Mouse (Mus musculus): Measurements from ENCODE around the gene Dnajc28. TPM values are rescaled to one million over a fixed set of nuclear protein-coding genes. Genes with fewer than 3 reads are reported as not detected.

Gene Dnajc28
- total RNA-seq, 2 experiments from 2014 or later, result 5.6 to 8.7 TPM

DNA sequence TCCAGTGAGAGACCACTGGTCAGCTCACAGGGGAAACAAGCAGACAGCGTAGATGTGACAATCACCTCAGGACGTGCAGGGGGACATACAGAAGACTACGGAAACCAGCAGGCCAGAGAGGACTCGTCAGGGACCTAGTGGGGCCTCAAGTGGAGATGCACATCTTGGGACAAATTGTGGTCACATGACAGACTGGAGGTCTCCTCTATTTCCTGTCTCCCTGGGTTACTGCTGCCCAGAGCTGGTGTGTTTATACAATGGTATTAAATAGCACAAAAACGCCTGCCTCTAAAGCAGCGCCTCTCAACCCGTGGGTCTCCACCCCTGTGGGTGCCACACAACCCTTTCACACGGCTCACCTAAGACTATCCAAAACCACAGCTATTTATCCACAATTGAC is 26.7 kb downstream of the Dnajc28 start:
- no peak for DNase-seq (ENCODE audit: low spot score in 2 of 2)

DNA sequence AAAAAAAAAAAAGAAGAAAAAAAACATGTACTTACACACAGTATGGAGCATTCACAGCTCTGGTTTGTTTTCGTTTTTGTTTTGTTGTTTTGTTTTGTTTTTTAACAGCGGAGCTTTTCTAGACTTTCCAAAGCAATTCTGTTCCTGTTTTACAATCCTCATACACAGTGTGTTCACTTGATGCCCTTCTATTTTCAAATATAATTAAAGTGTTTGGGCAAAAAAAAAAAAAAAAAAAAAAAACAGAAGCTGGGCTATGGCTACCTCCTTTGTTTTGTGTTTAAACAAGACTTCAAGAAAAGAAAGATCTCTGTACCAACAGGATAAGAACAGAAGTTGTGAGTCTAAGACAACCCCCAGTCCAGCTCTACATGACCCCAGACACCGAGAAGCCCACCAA is 30.1 kb downstream of the Dnajc28 start:
- DNase-seq (ENCODE audit: low spot score in 2 of 2), result no peak

DNA sequence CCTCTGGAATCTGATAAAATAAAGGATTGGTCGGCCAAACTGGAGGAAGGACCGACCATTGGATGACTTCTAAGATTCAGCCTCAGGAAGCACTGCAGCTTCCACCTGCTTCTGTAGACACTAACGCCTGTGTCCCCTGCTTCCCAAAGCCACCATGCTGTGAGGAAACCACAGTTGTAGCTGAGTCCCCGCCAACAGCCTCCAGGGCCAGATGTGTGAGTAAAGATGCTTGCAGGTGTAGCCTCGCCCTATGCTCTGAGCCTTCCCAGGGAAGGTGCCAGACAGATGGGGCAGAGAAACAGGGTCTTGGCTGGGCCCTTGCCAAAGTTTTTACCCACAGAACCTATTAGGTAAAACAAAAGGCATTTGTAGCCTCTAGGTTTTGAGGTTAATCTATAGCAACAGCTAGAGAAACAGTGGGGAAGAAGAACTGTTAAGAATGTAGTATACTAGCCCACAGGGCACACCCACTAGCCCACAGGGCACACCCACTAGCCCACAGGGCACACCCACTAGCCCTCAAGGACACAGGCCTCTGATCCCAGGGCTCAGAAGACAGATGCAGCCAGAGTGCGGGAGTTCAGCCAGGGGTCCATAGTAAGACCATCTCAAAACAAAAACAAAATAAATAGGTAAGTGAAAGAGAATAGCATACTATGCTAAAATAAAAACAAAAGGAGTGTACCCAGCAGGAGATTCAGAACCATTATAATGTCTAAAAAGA is 30.9 kb downstream of the Dnajc28 start:
- no peak for DNase-seq (ENCODE audit: low spot score in 2 of 2)

DNA sequence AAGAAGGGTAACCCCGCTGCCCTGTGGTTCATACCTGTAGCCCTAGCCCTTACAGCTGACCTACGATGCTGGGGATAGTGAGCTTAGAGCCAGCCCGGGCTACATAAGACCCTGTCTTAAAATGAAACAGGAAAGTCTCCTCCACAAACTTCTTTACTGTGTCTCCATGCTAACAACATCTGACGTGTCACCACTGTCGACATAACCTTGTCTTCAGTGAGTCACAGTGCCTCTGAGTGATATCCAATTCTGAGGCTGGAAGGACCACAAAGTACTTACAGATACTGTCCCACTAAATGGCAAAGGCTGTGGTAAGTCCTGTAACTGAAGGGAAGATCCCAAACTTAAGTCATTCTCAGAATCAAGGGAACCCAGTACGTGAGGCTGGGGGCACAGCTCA is 32.6 kb downstream of the Dnajc28 start:
- no peak for DNase-seq (ENCODE audit: low spot score in 2 of 2)

- DNase-seq (ENCODE audit: low spot score in 2 of 2), result no peak
Measured at GRCm38 (mm10) chr16:91585617-91586016, 33.2 kb downstream of the Dnajc28 start.

DNA sequence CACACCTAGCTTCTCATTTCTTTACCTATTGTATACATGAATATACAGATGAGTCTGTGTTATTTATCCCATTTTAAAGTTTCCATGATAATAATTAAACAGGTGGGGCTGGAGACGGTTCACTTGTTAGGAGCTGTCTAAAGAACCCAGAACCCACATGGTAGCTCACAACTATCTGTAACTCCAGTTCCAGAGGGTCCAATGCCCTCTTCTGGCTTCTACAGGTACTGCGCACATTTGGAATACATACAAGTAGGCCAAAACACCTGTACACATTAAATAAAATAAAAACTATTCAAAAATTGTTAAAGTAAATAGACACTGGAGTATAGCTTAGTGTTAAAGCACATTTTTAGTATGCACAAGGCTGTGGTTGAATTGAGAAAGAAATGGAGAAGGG is 36.5 kb downstream of the Dnajc28 start:
- no peak for DNase-seq (ENCODE audit: low spot score in 2 of 2)

DNA sequence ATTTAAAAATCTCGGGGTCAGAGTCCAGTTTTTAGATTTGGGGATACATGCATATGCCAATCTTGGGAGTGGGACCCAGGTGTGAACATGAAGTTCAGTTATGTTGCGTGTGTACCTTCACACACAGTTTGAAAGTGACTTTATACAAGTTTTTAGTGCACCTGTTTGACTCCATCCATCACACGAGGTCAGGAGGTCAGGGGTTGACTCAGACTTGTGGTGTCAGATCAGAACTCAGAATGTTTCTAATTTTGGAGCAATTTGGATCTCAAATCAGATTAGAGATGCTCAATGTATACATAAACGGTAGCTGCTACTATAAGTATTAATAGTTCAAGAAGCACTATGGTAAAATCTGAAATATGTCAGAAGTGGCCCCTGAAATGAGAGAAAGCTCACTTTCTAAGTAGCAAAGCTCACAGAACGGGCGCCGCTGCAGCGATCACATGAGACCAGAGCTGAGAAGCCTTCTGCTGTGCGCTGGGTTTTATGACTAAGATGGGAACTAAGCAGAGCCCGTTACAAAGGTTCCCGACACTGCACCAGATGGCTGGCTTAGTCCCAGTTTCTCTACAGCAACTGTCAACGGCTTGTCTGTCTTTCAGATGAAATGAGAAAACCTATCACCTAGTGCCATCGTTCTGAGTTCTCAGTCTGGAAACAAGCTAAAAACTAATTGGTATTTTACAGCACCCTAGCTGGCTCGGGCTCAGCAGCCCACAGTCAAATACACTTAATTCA is 39.7 kb downstream of the Dnajc28 start:
- no peak for DNase-seq (ENCODE audit: low spot score in 2 of 2)

DNA sequence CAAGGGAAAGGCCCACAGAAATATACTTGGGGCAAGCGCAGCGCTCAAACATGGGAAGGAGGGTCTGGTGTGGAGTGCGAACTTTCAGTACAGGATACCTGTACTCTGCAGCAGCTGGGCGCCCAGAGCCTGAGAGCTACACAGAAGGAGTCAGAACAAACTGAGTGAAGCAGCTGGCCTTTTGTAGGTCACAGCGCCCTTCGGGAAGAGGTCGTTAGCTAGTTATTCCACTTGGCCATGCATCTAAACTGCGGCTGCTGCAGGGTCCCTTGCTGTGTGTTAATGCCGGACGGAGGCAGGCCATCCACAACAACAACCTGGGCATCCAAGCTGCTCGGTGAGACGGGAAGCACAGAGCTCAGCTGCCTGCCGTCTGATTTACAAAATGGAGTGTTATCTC is 43.7 kb downstream of the Dnajc28 start:
- DNase-seq (ENCODE audit: low spot score in 2 of 2), result no peak

- DNase-seq (ENCODE audit: low spot score in 2 of 2), result no peak
Measured at GRCm38 (mm10) chr16:91571105-91571504, 47.7 kb downstream of the Dnajc28 start.

DNA sequence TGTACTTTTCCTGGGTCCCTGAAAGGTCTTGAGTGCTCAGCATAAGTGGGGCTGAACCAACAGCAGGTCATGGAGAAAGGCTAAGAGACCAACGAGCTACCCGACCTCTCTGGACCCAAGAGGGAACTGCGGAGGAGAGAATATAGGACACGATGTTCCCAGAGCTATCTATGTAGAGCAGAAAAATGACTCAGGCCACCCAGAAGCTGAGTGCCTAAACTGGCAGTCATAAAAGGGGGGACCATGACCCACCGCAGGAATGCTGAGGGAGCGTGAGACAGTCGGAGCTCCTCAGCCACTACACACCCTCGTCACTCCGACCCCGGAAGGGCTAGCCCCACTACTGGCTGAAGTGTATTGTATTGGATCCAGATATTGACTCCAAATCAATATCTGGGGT is 49.9 kb downstream of the Dnajc28 start:
- DNase-seq (ENCODE audit: low spot score in 2 of 2), result no peak

- DNase-seq (ENCODE audit: low spot score in 2 of 2), result no peak
Measured at GRCm38 (mm10) chr16:91566002-91566401, 52.8 kb downstream of the Dnajc28 start.

DNA sequence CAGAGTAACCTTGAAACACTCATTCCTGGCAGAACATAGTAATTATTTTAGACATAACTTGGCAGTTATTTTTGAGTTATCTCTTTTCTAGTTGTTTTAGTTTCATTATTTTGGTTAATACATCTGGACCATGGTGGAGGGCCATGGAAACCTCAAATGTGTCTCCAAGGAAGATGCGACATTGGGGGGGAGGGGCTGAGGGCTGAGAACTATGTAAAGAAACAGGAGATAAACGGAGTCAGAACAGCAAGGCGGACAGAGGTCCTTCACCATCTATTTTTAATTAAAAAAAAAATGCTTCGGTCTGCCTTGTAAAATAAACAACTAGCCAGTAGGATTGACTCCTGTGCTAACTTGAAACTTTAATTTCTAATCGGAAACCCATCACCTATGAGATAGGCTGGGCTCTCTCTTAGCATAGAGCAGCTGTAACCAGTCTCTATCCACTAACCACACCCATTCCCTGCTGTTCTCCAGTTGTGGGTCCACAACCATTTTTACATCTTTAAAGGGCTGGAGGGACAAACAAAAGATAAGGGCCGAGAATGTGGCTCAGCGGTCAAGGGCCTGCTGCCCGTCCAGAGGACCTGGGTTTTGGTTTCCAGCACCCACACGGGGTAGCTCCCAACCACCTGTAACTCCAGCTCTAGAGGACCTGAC is 53.4 kb downstream of the Dnajc28 start:
- DNase-seq (ENCODE audit: low spot score in 2 of 2), result no peak

GRCm38 (mm10) chr16:91564580-91565291 is 54.1 kb downstream of the Dnajc28 start:
- no peak for DNase-seq (ENCODE audit: low spot score in 2 of 2)

Other genes starting within 250 kb of the Dnajc28 start
- gene Ifnar2, start 246.2 kb downstream of the Dnajc28 start, total RNA-seq (2021), result 10 to 100 TPM; 68.7 to 72.6 TPM
- under 1 TPM in 1 of 2 experiments, not detected in 1; 0.59 TPM for gene Gm21970, start 227.3 kb downstream of the Dnajc28 start, total RNA-seq (2021)
- gene Il10rb, start 212.9 kb downstream of the Dnajc28 start, total RNA-seq (2021), result 100 to 1,000 TPM; 115 to 126 TPM
- gene Ifnar1, start 133.8 kb downstream of the Dnajc28 start, total RNA-seq (2021), result 10 to 100 TPM; 87.7 to 92.9 TPM
- 10 to 100 TPM; 38.5 to 40.9 TPM for gene Ifngr2, start 72.0 kb downstream of the Dnajc28 start, total RNA-seq (2021)
- gene Tmem50b, start 21.2 kb downstream of the Dnajc28 start, total RNA-seq (2021), result 10 to 100 TPM; 29.2 to 29.8 TPM
- 100 to 1,000 TPM; 117 to 118 TPM for gene Gart, start 27.9 kb upstream of the Dnajc28 start, total RNA-seq (2021)
- gene Son, start 28.5 kb upstream of the Dnajc28 start, total RNA-seq (2021), result 100 to 1,000 TPM; 265 to 299 TPM
- 10 to 100 TPM; 15.0 to 21.0 TPM for gene Donson, start 69.7 kb upstream of the Dnajc28 start, total RNA-seq (2021)
- gene Cryzl1, start 109.9 kb upstream of the Dnajc28 start, total RNA-seq (2021), result 10 to 100 TPM; 61.0 to 67.9 TPM
- gene Itsn1, start 110.3 kb upstream of the Dnajc28 start, total RNA-seq (2021), result 10 to 100 TPM; 54.5 to 59.7 TPM